Mouse (Mus musculus): ENCODE results near the gene Il2rb. TPM values are rescaled to one million over a fixed set of nuclear protein-coding genes. Genes with fewer than 3 reads are reported as not detected.

Il2rb gene
- polyA plus RNA-seq, 1 experiment from 2014 or later: 0.11 TPM

- 85% methylated on average over 10 of the region's 10 CpGs for WGBS
- no peak for DNase-seq
Measured at GRCm38 (mm10) chr15:78493401-78494010, 1.6 kb downstream of the Il2rb start.

GRCm38 (mm10) chr15:78491301-78491700, 3.8 kb downstream of the Il2rb start:
- Histone ChIP-seq H3K27ac (replicated peaks; ENCODE audit: low read depth, low read length) (no peak overlapping the region), H3K9ac (replicated peaks; ENCODE audit: low read length) (no peak overlapping the region), H3K27me3 (ENCODE audit: control insufficient read depth, insufficient read depth, low read length) (no peaks in the 10 kb centered on the region), H3K36me3 (ENCODE audit: control insufficient read depth, insufficient read depth, low read length) (no peaks in the 10 kb centered on the region), H3K4me3 (replicated peaks; ENCODE audit: low read depth, low read length) (no peak overlapping the region), H3K9me3 (ENCODE audit: control insufficient read depth, low read length) (no peaks in the 10 kb centered on the region), H3K4me1 (ENCODE audit: control insufficient read depth, insufficient read depth, low read length) (no peaks in the 10 kb centered on the region), H3K4me2 (ENCODE audit: low read length) (no peak overlapping the region)
- 76% methylated on average over 3 of the region's 3 CpGs for WGBS
- ATAC-seq (ENCODE audit: low FRiP score, low TSS enrichment) (no peak), DNase-seq (no peak)

More at GRCm38 (mm10) chr15:78493401-78494010, 1.6 kb downstream of the Il2rb start:
- H3K9me3 ChIP-seq (ENCODE audit: control insufficient read depth, low read length): no peaks in the 10 kb centered on the region
- H3K36me3 ChIP-seq (ENCODE audit: control insufficient read depth, insufficient read depth, low read length): no peaks in the 10 kb centered on the region
- no peak overlapping the region for H3K9ac ChIP-seq (replicated peaks; ENCODE audit: low read length)
- no peak for ATAC-seq (ENCODE audit: low FRiP score, low TSS enrichment)
- no peaks in the 10 kb centered on the region for H3K4me1 ChIP-seq (ENCODE audit: control insufficient read depth, insufficient read depth, low read length)
- no peaks in the 10 kb centered on the region for H3K27me3 ChIP-seq (ENCODE audit: control insufficient read depth, insufficient read depth, low read length)
- H3K4me3 ChIP-seq (replicated peaks; ENCODE audit: low read depth, low read length): no peak overlapping the region
- H3K4me2 ChIP-seq (ENCODE audit: low read length): no peak overlapping the region
- H3K27ac ChIP-seq (replicated peaks; ENCODE audit: low read depth, low read length): no peak overlapping the region

GRCm38 (mm10) chr15:78489906-78490305, 5.2 kb downstream of the Il2rb start:
- H3K36me3 ChIP-seq (ENCODE audit: control insufficient read depth, insufficient read depth, low read length): no peaks in the 10 kb centered on the region
- no peaks in the 10 kb centered on the region for H3K9me3 ChIP-seq (ENCODE audit: control insufficient read depth, low read length)
- ATAC-seq (ENCODE audit: low FRiP score, low TSS enrichment) (no peak), DNase-seq (no peak)
- no peaks in the 10 kb centered on the region for H3K4me1 ChIP-seq (ENCODE audit: control insufficient read depth, insufficient read depth, low read length)
- no peak overlapping the region for H3K4me2 ChIP-seq (ENCODE audit: low read length)
- 83% methylated on average over 8 of the region's 8 CpGs for WGBS
- no peak overlapping the region for H3K9ac ChIP-seq (replicated peaks; ENCODE audit: low read length)
- no peak overlapping the region for H3K4me3 ChIP-seq (replicated peaks; ENCODE audit: low read depth, low read length)
- H3K27me3 ChIP-seq (ENCODE audit: control insufficient read depth, insufficient read depth, low read length): no peaks in the 10 kb centered on the region
- H3K27ac ChIP-seq (replicated peaks; ENCODE audit: low read depth, low read length): no peak overlapping the region

- H3K27me3 ChIP-seq (ENCODE audit: control insufficient read depth, insufficient read depth, low read length): no peaks in the 10 kb centered on the region
- no peak for DNase-seq
- H3K36me3 ChIP-seq (ENCODE audit: control insufficient read depth, insufficient read depth, low read length): no peaks in the 10 kb centered on the region
- H3K9me3 ChIP-seq (ENCODE audit: control insufficient read depth, low read length): no peaks in the 10 kb centered on the region
- H3K4me2 ChIP-seq (ENCODE audit: low read length): no peak overlapping the region
- no peak for ATAC-seq (ENCODE audit: low FRiP score, low TSS enrichment)
- no peak overlapping the region for H3K27ac ChIP-seq (replicated peaks; ENCODE audit: low read depth, low read length)
- 90% methylated on average over 3 of the region's 3 CpGs for WGBS
- H3K9ac ChIP-seq (replicated peaks; ENCODE audit: low read length): no peak overlapping the region
- no peaks in the 10 kb centered on the region for H3K4me1 ChIP-seq (ENCODE audit: control insufficient read depth, insufficient read depth, low read length)
- no peak overlapping the region for H3K4me3 ChIP-seq (replicated peaks; ENCODE audit: low read depth, low read length)
Measured at GRCm38 (mm10) chr15:78489248-78489647, 5.8 kb downstream of the Il2rb start.

- no peak for ATAC-seq (ENCODE audit: low FRiP score, low TSS enrichment)
- DNase-seq: no peak
- Histone ChIP-seq H3K4me3 (replicated peaks; ENCODE audit: low read depth, low read length) (no peak overlapping the region), H3K36me3 (ENCODE audit: control insufficient read depth, insufficient read depth, low read length) (no peaks in the 10 kb centered on the region), H3K9me3 (ENCODE audit: control insufficient read depth, low read length) (no peaks in the 10 kb centered on the region), H3K27ac (replicated peaks; ENCODE audit: low read depth, low read length) (no peak overlapping the region), H3K4me2 (ENCODE audit: low read length) (no peak overlapping the region), H3K4me1 (ENCODE audit: control insufficient read depth, insufficient read depth, low read length) (no peaks in the 10 kb centered on the region), H3K27me3 (ENCODE audit: control insufficient read depth, insufficient read depth, low read length) (no peaks in the 10 kb centered on the region), H3K9ac (replicated peaks; ENCODE audit: low read length) (no peak overlapping the region)
- WGBS: 70% methylated on average over 4 of the region's 4 CpGs
Measured at GRCm38 (mm10) chr15:78487066-78487465, 8.0 kb downstream of the Il2rb start.

- H3K36me3 ChIP-seq (ENCODE audit: control insufficient read depth, insufficient read depth, low read length): no peaks in the 10 kb centered on the region
- H3K4me1 ChIP-seq (ENCODE audit: control insufficient read depth, insufficient read depth, low read length): no peaks in the 10 kb centered on the region
- no peak overlapping the region for H3K4me2 ChIP-seq (ENCODE audit: low read length)
- ATAC-seq (ENCODE audit: low FRiP score, low TSS enrichment): no peak
- no peak overlapping the region for H3K9ac ChIP-seq (replicated peaks; ENCODE audit: low read length)
- H3K27ac ChIP-seq (replicated peaks; ENCODE audit: low read depth, low read length): no peak overlapping the region
- 92% methylated on average over 1 of the region's 1 CpGs for WGBS
- H3K4me3 ChIP-seq (replicated peaks; ENCODE audit: low read depth, low read length): no peak overlapping the region
- no peak for DNase-seq
- no peaks in the 10 kb centered on the region for H3K27me3 ChIP-seq (ENCODE audit: control insufficient read depth, insufficient read depth, low read length)
- H3K9me3 ChIP-seq (ENCODE audit: control insufficient read depth, low read length): no peaks in the 10 kb centered on the region
Measured at GRCm38 (mm10) chr15:78486564-78486963, 8.5 kb downstream of the Il2rb start.

GRCm38 (mm10) chr15:78483311-78483710, 11.8 kb downstream of the Il2rb start:
- no peaks in the 10 kb centered on the region for H3K36me3 ChIP-seq (ENCODE audit: control insufficient read depth, insufficient read depth, low read length)
- no peaks in the 10 kb centered on the region for H3K4me1 ChIP-seq (ENCODE audit: control insufficient read depth, insufficient read depth, low read length)
- ATAC-seq (ENCODE audit: low FRiP score, low TSS enrichment) (no peak), DNase-seq (no peak)
- no peak overlapping the region for H3K4me2 ChIP-seq (ENCODE audit: low read length)
- H3K27ac ChIP-seq (replicated peaks; ENCODE audit: low read depth, low read length): no peak overlapping the region
- 82% methylated on average over 4 of the region's 4 CpGs for WGBS
- no peak overlapping the region for H3K9ac ChIP-seq (replicated peaks; ENCODE audit: low read length)
- H3K9me3 ChIP-seq (ENCODE audit: control insufficient read depth, low read length): no peaks in the 10 kb centered on the region
- no peaks in the 10 kb centered on the region for H3K27me3 ChIP-seq (ENCODE audit: control insufficient read depth, insufficient read depth, low read length)
- H3K4me3 ChIP-seq (replicated peaks; ENCODE audit: low read depth, low read length): no peak overlapping the region

GRCm38 (mm10) chr15:78482518-78482917, 12.6 kb downstream of the Il2rb start:
- WGBS: 66% methylated on average over 3 of the region's 3 CpGs
- no peak overlapping the region for H3K4me2 ChIP-seq (ENCODE audit: low read length)
- no peak overlapping the region for H3K9ac ChIP-seq (replicated peaks; ENCODE audit: low read length)
- ATAC-seq (ENCODE audit: low FRiP score, low TSS enrichment): no peak
- H3K9me3 ChIP-seq (ENCODE audit: control insufficient read depth, low read length): no peaks in the 10 kb centered on the region
- no peaks in the 10 kb centered on the region for H3K4me1 ChIP-seq (ENCODE audit: control insufficient read depth, insufficient read depth, low read length)
- no peak for DNase-seq
- no peak overlapping the region for H3K4me3 ChIP-seq (replicated peaks; ENCODE audit: low read depth, low read length)
- no peaks in the 10 kb centered on the region for H3K36me3 ChIP-seq (ENCODE audit: control insufficient read depth, insufficient read depth, low read length)
- H3K27ac ChIP-seq (replicated peaks; ENCODE audit: low read depth, low read length): no peak overlapping the region
- no peaks in the 10 kb centered on the region for H3K27me3 ChIP-seq (ENCODE audit: control insufficient read depth, insufficient read depth, low read length)

GRCm38 (mm10) chr15:78481448-78482000, 13.5 kb downstream of the Il2rb start:
- Histone ChIP-seq H3K9me3 (ENCODE audit: control insufficient read depth, low read length) (no peaks in the 10 kb centered on the region), H3K27ac (replicated peaks; ENCODE audit: low read depth, low read length) (no peak overlapping the region), H3K4me1 (ENCODE audit: control insufficient read depth, insufficient read depth, low read length) (no peaks in the 10 kb centered on the region), H3K9ac (replicated peaks; ENCODE audit: low read length) (no peak overlapping the region), H3K4me3 (replicated peaks; ENCODE audit: low read depth, low read length) (no peak overlapping the region), H3K36me3 (ENCODE audit: control insufficient read depth, insufficient read depth, low read length) (no peaks in the 10 kb centered on the region), H3K4me2 (ENCODE audit: low read length) (no peak overlapping the region), H3K27me3 (ENCODE audit: control insufficient read depth, insufficient read depth, low read length) (no peaks in the 10 kb centered on the region)
- ATAC-seq (ENCODE audit: low FRiP score, low TSS enrichment): no peak
- no peak for DNase-seq
- WGBS: 55% methylated on average over 9 of the region's 9 CpGs
